In genomic region chr16:91688619-91689334, GRCm38 (mm10) we compare ENCODE assay signal across 8 mouse cellular contexts. TPM values are rescaled to one million over a fixed set of nuclear protein-coding genes. Genes with fewer than 3 reads are reported as not detected.
DNase-seq lines count a peak whose midpoint lies in the region; ATAC-seq lines count a peak whose summit lies in the region.

Donson (minus strand) TSS chr16:91688770.

- H3K27me3 ChIP-seq in hindbrain, embryonic 15.5 days, result no peaks in the 10 kb centered on the region

- H3K9ac ChIP-seq in hindbrain, embryonic 15.5 days, result peak within 1 kb of the TSS; percentile 99

- DNase-seq in WW6 (ENCODE audit: low read depth, low spot score), result peak; percentile 68
- peak; percentile 92 to 97 for DNase-seq in cerebellum, postnatal 36 days
- peak; percentile 90 to 91 for DNase-seq in frontal cortex, postnatal 36 days (ENCODE audit: low spot score in 2 of 2)
- peak; percentile 81 for DNase-seq in left cerebral cortex, adult 11 months (ENCODE audit: low spot score)
- DNase-seq in lung, postnatal 36 days, result peak; percentile 96
- peak; percentile 94 for DNase-seq in retina, embryonic 14.5 days (ENCODE audit: low spot score)
- peak; percentile 96 for DNase-seq in thymus, postnatal 36 days

- peaks cover 22% of the 10 kb centered on the region for H3K4me1 ChIP-seq in hindbrain, embryonic 15.5 days (replicated peaks)

- 1% methylated on average over 58 of the region's 71 CpGs for WGBS in hindbrain, embryonic 15.5 days

- H3K27ac ChIP-seq in hindbrain, embryonic 15.5 days (replicated peaks), result peak within 1 kb of the TSS; percentile 94

- H3K4me2 ChIP-seq in hindbrain, embryonic 15.5 days, result peak within 1 kb of the TSS; percentile 93

- H3K9me3 ChIP-seq in hindbrain, embryonic 15.5 days, result no peaks in the 10 kb centered on the region

- H3K36me3 ChIP-seq in hindbrain, embryonic 15.5 days, result peaks cover 28% of the 10 kb centered on the region

- H3K4me3 ChIP-seq in hindbrain, embryonic 15.5 days, result peak within 1 kb of the TSS; percentile 97

- ATAC-seq in hindbrain, embryonic 15.5 days (ENCODE audit: low FRiP score, low read depth), result peak; percentile 99

RNA-seq across cellular contexts. Expression of gene Donson, which starts in this region (rescaled TPM):
- polyA plus RNA-seq in hindbrain, embryonic 15.5 days (2015; fragmentation: Nextera tagmentation; extraction: Ambion mirVana), result 19.7 and 21.1 TPM in 2 replicates

Comparison
In these comparisons a context has a peak if more than half of its experiments do, and no peak if none do; other contexts are left out.
1. Peak in every context shown above with its lines: DNase-seq, ATAC-seq, H3K4me3 ChIP-seq and H3K27ac ChIP-seq.